Mouse (Mus musculus) limb, embryonic 14.5 days (tissue): ENCODE data around the gene Zfp54. TPM values are rescaled to one million over a fixed set of nuclear protein-coding genes. Genes with fewer than 3 reads are reported as not detected.
"Not testable (repeated sequence)": the region's sequence is repeated elsewhere in the genome, so short reads cannot be mapped to it uniquely, and the experiment has no call there.

Experiments used
- ATAC-seq: fragments of 200-750 bp; cut with Nextera tagmentation; 2 replicates; pipeline ENCODE4 v1.8.0; 2017; ENCODE audit warnings: low read depth, moderate number of reproducible peaks, moderate TSS enrichment; ENCODE audit not compliant: low FRiP score
- DNase-seq: peaks from one replicate; pipeline ENCODE4 v3.0.0-alpha.2; 2015; ENCODE audit warnings: low spot score
- H3K27ac ChIP-seq: fragments of 300-500 bp; sonication (generic); replicated peaks from 2 replicates; pipeline ENCODE4 v1.5.1; 2014; ENCODE audit warnings: low read depth, mild to moderate bottlenecking, low read length, moderate library complexity, mixed read lengths
- H3K27me3 ChIP-seq: fragments of 300-500 bp; sonication (generic); 2 replicates; pipeline ENCODE4 v1.6.1; 2014; ENCODE audit warnings: low read length, mixed read lengths; ENCODE audit not compliant: control insufficient read depth, insufficient read depth
- H3K36me3 ChIP-seq: fragments of 300-500 bp; sonication (generic); 2 replicates; pipeline ENCODE4 v1.6.1; 2014; ENCODE audit warnings: mild to moderate bottlenecking, low read length, moderate library complexity, mixed read lengths; ENCODE audit not compliant: control insufficient read depth, insufficient read depth
- H3K4me1 ChIP-seq: fragments of 300-500 bp; sonication (generic); 2 replicates; pipeline ENCODE4 v1.6.1; 2014; ENCODE audit warnings: antibody characterized with exemption, low read length, mixed read lengths; ENCODE audit not compliant: control insufficient read depth, insufficient read depth
- H3K4me2 ChIP-seq: fragments of 300-500 bp; sonication (generic); replicated peaks from 2 replicates; pipeline ENCODE4 v1.6.1; 2014; ENCODE audit warnings: low read depth, mild to moderate bottlenecking, low read length, moderate library complexity; ENCODE audit not compliant: severe bottlenecking
- H3K4me3 ChIP-seq: fragments of 300-500 bp; sonication (generic); replicated peaks from 2 replicates; pipeline ENCODE4 v1.5.1; 2014; ENCODE audit warnings: low read length
- H3K9ac ChIP-seq: fragments of 300-500 bp; sonication (generic); 2 replicates; pipeline ENCODE4 v1.6.1; 2014; ENCODE audit warnings: mild to moderate bottlenecking, low read depth, low read length, moderate library complexity; ENCODE audit not compliant: severe bottlenecking
- H3K9me3 ChIP-seq: fragments of 300-500 bp; sonication (generic); 2 replicates; pipeline ENCODE4 v1.6.1; 2016; ENCODE audit warnings: low read length; ENCODE audit not compliant: control insufficient read depth
- POLR2A ChIP-seq: fragments of 200-500 bp; IDR thresholded peaks from 2 replicates; pipeline ENCODE4 v1.8.0; 2012; ENCODE audit warnings: inconsistent platforms, mild to moderate bottlenecking, moderate library complexity, borderline replicate concordance; ENCODE audit not compliant: insufficient read depth, insufficient read length; ENCODE audit errors: extremely low read depth
- WGBS: fragments of 180-500 bp; shearing (Covaris S2); extraction: QIAGEN DNeasy Blood & Tissue Kit; methylation state at CpG from one replicate; pipeline ENCODE4 v1.1.7; 2014; 5-methylcytosine and 5-hydroxymethylcytosine counted together
- polyA plus RNA-seq, 2 experiments: library from polyadenylated mRNA; depleted of rRNA in 1 of 2; stranded (reverse) in 1 of 2; unstranded in 1 of 2; fragments of >200 nt; fragmentation: Nextera tagmentation in 1 of 2; extraction: Ambion mirVana in 1 of 2; gene quantifications; 2 replicates each; pipeline versions ENCODE4 v1.2.1 to v1.2.3; 2012 to 2014

Zfp54 gene
- polyA plus RNA-seq (2012; rRNA removed), result 1.8 and 2.5 TPM in 2 replicates
- polyA plus RNA-seq (2014; fragmentation: Nextera tagmentation; extraction: Ambion mirVana), result 4.5 and 5.2 TPM in 2 replicates

DNA sequence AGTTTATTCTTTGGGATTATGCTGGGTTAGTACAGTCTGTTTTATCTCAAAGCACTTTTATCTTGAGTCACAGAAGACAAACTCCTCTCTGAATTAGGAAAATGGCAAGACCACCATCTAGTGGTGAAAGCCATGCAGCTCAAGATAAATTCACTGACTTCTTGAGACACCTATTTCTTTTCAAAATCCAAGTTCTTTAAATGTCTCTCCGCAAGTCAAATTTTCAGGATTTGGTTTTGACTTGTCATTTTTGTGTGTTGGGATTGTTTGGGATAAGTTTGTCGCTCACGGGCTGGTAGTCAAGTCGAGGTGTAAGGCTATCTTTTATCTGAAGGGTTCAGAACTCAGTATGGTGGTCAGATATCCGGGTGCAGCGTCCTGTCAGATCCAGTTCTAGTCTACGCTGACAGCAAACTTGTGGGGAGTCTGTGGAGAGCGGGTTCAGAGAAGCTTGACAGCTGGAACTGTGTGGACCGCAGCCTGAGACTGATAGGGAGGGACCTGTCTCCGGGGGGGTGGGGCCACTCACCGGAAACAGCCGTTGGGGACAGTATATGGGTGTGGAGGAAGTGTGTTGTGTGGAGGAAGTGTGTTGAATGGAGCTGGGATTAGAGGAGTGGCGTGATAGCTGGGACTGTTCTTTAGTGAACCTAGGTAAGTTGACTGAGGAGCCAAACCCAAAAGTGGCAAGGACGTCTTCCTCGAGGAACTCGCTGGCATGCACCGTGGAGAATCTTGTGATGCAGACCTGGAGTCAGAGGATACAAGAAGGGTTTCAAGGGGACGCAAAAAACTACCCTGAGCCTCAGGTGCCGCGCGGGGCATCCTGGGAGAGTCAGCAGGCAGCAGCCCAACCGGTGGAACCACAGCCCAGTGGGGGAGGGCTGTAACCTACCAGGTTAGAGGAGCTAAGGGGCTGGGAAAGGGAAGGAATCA, at the start of gene Zfp54:
Zfp54 (plus strand) TSS at position 564 of the 936 bp plus-strand sequence.
- DNase-seq, result peak; percentile 75
- H3K4me1 ChIP-seq, result peaks cover 2% of the 10 kb centered on the region; the same call in 1 of the 2 replicates
- H3K27me3 ChIP-seq, result no peaks in the 10 kb centered on the region
- H3K4me2 ChIP-seq, result peak within 1 kb of the TSS; percentile 89
- peak within 1 kb of the TSS; percentile 44 for H3K4me3 ChIP-seq
- no peaks in the 10 kb centered on the region for H3K9me3 ChIP-seq
- no peaks in the 10 kb centered on the region for H3K36me3 ChIP-seq
- no peak for TF ChIP-seq POLR2A
- ATAC-seq, result peak; percentile 93
- H3K9ac ChIP-seq, result peak within 1 kb of the TSS; percentile 60
- peak within 1 kb of the TSS; percentile 44 for H3K27ac ChIP-seq
- WGBS, result under 1% methylated on average over 22 of the region's 22 CpGs

DNA sequence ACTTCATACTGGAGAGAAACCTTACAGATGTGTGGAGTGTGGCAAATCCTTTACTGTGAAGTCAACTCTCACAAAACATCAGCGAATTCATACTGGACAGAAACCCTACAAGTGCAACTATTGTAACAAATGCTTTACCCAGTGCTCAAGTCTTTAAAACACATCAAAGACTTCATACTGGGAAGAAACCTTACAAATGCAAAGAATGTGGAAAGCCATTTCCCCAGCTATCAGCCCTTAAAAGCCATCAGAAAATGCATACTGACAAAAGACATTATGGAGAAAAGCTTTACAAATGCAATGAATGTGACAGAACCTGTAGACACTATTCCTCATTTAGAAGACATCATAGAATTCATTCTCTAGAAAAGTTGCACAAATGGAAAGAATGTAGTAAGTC, 47.7 kb upstream of the Zfp54 start:
- Histone ChIP-seq H3K4me2 (no peak overlapping the region), H3K9me3 (no peaks in the 10 kb centered on the region), H3K27me3 (no peaks in the 10 kb centered on the region), H3K9ac (no peak overlapping the region), H3K27ac (no peak overlapping the region), H3K4me1 (no peaks in the 10 kb centered on the region), H3K36me3 (no peaks in the 10 kb centered on the region), H3K4me3 (no peak overlapping the region)
- DNase-seq, result no peak
- TF ChIP-seq POLR2A, result no peak
- no peak for ATAC-seq
- WGBS, result 58% methylated on average over 1 of the region's 1 CpGs

DNA sequence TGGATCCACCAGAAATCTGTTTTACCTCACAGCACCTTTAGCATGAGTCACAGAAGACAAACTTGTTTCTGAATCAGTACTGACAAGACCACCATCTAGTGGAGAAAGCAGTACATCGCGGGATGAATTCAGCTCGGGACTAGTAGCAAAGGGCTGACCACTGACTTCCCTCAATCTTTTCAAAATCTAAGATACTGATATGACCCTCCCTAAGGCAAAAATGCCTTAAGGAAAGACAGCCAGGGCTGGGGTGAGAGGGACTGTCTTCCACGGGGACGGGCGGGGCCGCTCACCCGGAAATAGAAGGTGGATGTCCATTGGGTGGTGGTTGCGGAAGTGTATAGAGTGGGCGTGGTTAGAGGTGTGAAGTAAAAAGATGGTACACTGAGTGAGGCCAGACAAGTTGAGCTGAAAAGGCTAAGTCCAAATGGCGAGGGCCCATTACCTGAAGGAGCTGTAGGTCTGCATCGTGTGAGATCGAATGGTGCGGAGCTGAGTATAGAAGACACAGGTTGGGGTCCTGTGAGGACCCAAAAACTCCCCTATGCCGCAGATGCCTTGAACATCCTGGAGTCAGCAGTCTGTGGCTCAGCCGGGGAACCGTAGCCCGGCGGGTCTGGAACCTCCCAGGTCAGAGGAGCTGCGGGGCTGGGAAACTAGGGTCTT, 39.5 kb upstream of the Zfp54 start, which contains the start of gene Zfp677:
Zfp677 (plus strand) TSS at position 358 of the 666 bp plus-strand sequence.
- H3K4me2 ChIP-seq, result peak within 1 kb of the TSS; percentile 79
- WGBS, result 7% methylated on average over 20 of the region's 20 CpGs
- 0 out of 2 replicates have a peak, but pooled peaks cover 4% of the 10 kb centered on the region for H3K4me1 ChIP-seq
- peak; percentile 98 for ATAC-seq
- DNase-seq, result peak; percentile 62
- TF ChIP-seq POLR2A, result no peak
- peak within 1 kb of the TSS; percentile 47 for H3K9ac ChIP-seq
- H3K27ac ChIP-seq, result 0 out of 2 replicates have a peak within 1 kb of the TSS, but pooled peaks have one; percentile 8
- no peaks in the 10 kb centered on the region for H3K9me3 ChIP-seq
- peak within 1 kb of the TSS; percentile 50 for H3K4me3 ChIP-seq
- no peaks in the 10 kb centered on the region for H3K36me3 ChIP-seq
- no peaks in the 10 kb centered on the region for H3K27me3 ChIP-seq

DNA sequence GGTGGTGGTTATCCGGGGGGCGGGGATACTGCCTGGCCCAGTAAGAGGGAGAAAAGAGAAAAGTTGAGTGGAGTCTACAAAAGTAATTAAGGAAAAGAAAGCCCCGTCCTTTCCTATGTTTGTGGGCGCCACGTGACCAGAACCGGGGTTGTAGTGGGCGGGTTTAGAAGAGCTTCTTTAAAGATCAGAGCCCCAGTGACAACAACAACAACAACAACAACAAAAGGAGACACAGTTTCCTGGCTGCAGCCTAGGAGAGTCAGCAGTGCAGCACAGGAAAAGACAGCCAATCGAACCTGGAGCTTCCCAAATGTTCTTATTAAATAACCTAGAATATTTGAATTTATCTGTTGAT, 39.0 kb upstream of the Zfp54 start:
- peak overlapping the region; percentile 50 for H3K4me3 ChIP-seq
- DNase-seq (no peak), ATAC-seq (no peak; the same call in 1 of the 2 replicates)
- no peaks in the 10 kb centered on the region for H3K9me3 ChIP-seq
- peak overlapping the region; percentile 79 for H3K4me2 ChIP-seq
- no peak for TF ChIP-seq POLR2A
- H3K27me3 ChIP-seq, result no peaks in the 10 kb centered on the region
- 0 out of 2 replicates have a peak overlapping the region, but pooled peaks have one; percentile 8 for H3K27ac ChIP-seq
- WGBS, result 16% methylated on average over 8 of the region's 8 CpGs
- H3K9ac ChIP-seq, result peak overlapping the region; percentile 47
- H3K36me3 ChIP-seq, result no peaks in the 10 kb centered on the region
- H3K4me1 ChIP-seq, result 0 out of 2 replicates have a peak, but pooled peaks cover 4% of the 10 kb centered on the region

DNA sequence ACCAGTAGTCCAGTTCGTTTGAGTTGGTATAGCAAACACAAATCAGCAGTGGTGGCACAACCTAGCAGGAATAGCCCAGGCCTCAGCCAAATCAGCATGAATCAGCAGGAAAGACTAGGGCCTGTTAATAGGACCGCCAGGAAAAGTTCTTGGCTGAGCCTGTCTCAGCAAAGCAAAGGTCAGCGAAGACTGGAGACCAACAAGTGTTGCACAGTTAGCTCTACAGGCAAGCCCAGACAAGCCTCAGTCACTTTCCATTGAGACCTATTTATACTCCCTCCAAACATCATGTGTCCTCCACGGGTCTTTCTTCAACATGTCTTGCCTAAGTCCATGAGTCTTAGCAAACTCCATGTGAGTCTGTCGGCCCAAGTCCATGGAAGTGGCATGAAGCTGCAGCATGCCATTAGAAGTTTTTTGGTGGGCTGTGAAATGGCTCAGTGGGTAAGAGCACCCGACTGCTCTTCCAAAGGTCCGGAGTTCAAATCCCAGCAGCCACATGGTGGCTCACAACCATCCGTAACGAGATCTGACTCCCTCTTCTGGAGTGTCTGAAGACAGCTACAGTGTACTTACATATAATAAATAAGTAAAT, 15.9 kb downstream of the Zfp54 start:
- H3K4me3 ChIP-seq, H3K9me3 ChIP-seq, H3K4me1 ChIP-seq, ATAC-seq, H3K9ac ChIP-seq, H3K27me3 ChIP-seq, H3K4me2 ChIP-seq, H3K27ac ChIP-seq, H3K36me3 ChIP-seq, DNase-seq: not testable (repeated sequence)
- WGBS, result 72% methylated on average over 9 of the region's 9 CpGs
